Mouse (Mus musculus): ENCODE results near the gene Cdkn1b. TPM values are rescaled to one million over a fixed set of nuclear protein-coding genes. Genes with fewer than 3 reads are reported as not detected.

The Cdkn1b gene
- polyA plus RNA-seq, 1 experiment from 2014 or later = 10.3 TPM

- Histone ChIP-seq H3K4me1 (no peaks in the 10 kb centered on the region), H3K9me3 (replicated peaks) (no peaks in the 10 kb centered on the region), H3K27me3 (ENCODE audit: low read depth, poor library complexity, severe bottlenecking) (no peaks in the 10 kb centered on the region), H3K27ac (no peak overlapping the region), H3K36me3 (peaks cover 14% of the 10 kb centered on the region), H3K4me3 (no peak overlapping the region)
- DNase-seq (ENCODE audit: low spot score) = no peak
- 87% methylated on average over 6 of the region's 6 CpGs for WGBS
These were observed 25.9 kb downstream of the Cdkn1b start for GRCm38 (mm10) chr6:134946054-134946453.

GRCm38 (mm10) chr6:134946858-134947257 lies 26.7 kb downstream of the Cdkn1b start:
- peaks cover 11% of the 10 kb centered on the region; the same call in 1 of the 2 replicates for H3K36me3 ChIP-seq
- H3K27me3 ChIP-seq (ENCODE audit: low read depth, poor library complexity, severe bottlenecking) = no peaks in the 10 kb centered on the region
- 89% methylated on average over 9 of the region's 9 CpGs for WGBS
- H3K4me1 ChIP-seq = no peaks in the 10 kb centered on the region
- no peaks in the 10 kb centered on the region for H3K9me3 ChIP-seq (replicated peaks)
- H3K4me3 ChIP-seq = no peak overlapping the region
- no peak overlapping the region for H3K27ac ChIP-seq
- DNase-seq (ENCODE audit: low spot score) = no peak

GRCm38 (mm10) chr6:134947311-134948087 lies 27.3 kb downstream of the Cdkn1b start:
- H3K36me3 ChIP-seq = peaks cover 7% of the 10 kb centered on the region; the same call in 1 of the 2 replicates
- no peak overlapping the region for H3K27ac ChIP-seq
- H3K4me3 ChIP-seq = no peak overlapping the region
- DNase-seq (ENCODE audit: low spot score) = peak; percentile 71
- no peaks in the 10 kb centered on the region for H3K27me3 ChIP-seq (ENCODE audit: low read depth, poor library complexity, severe bottlenecking)
- 51% methylated on average over 13 of the region's 13 CpGs for WGBS
- H3K9me3 ChIP-seq (replicated peaks) = no peaks in the 10 kb centered on the region
- H3K4me1 ChIP-seq = no peaks in the 10 kb centered on the region

- DNase-seq (ENCODE audit: low spot score) = no peak
- Histone ChIP-seq H3K27me3 (ENCODE audit: low read depth, poor library complexity, severe bottlenecking) (no peaks in the 10 kb centered on the region), H3K27ac (no peak overlapping the region), H3K9me3 (replicated peaks) (no peaks in the 10 kb centered on the region), H3K4me1 (no peaks in the 10 kb centered on the region), H3K36me3 (peaks cover 7% of the 10 kb centered on the region; the same call in 1 of the 2 replicates), H3K4me3 (no peak overlapping the region)
- 72% methylated on average over 11 of the region's 11 CpGs for WGBS
These were observed 28.4 kb downstream of the Cdkn1b start for GRCm38 (mm10) chr6:134948522-134949061.

- Histone ChIP-seq H3K9me3 (replicated peaks) (no peaks in the 10 kb centered on the region), H3K27ac (no peak overlapping the region), H3K36me3 (peaks cover 7% of the 10 kb centered on the region; the same call in 1 of the 2 replicates), H3K27me3 (ENCODE audit: low read depth, poor library complexity, severe bottlenecking) (no peaks in the 10 kb centered on the region), H3K4me3 (no peak overlapping the region), H3K4me1 (no peaks in the 10 kb centered on the region; the same call in 1 of the 2 replicates)
- no peak for DNase-seq (ENCODE audit: low spot score)
- WGBS = 89% methylated on average over 3 of the region's 3 CpGs
These were observed 29.0 kb downstream of the Cdkn1b start for GRCm38 (mm10) chr6:134949241-134949640.

- H3K4me1 ChIP-seq = no peaks in the 10 kb centered on the region; the same call in 1 of the 2 replicates
- H3K36me3 ChIP-seq = peaks cover 5% of the 10 kb centered on the region; the same call in 1 of the 2 replicates
- no peak for DNase-seq (ENCODE audit: low spot score)
- H3K4me3 ChIP-seq = no peak overlapping the region
- H3K9me3 ChIP-seq (replicated peaks) = no peaks in the 10 kb centered on the region
- no peaks in the 10 kb centered on the region for H3K27me3 ChIP-seq (ENCODE audit: low read depth, poor library complexity, severe bottlenecking)
- no peak overlapping the region for H3K27ac ChIP-seq
- 88% methylated on average over 5 of the region's 5 CpGs for WGBS
These were observed 31.2 kb downstream of the Cdkn1b start for GRCm38 (mm10) chr6:134951364-134951763.

GRCm38 (mm10) chr6:134953976-134954375 lies 33.8 kb downstream of the Cdkn1b start:
- Histone ChIP-seq H3K27ac (no peak overlapping the region), H3K27me3 (ENCODE audit: low read depth, poor library complexity, severe bottlenecking) (no peaks in the 10 kb centered on the region), H3K4me1 (no peaks in the 10 kb centered on the region; the same call in 1 of the 2 replicates), H3K9me3 (replicated peaks) (no peaks in the 10 kb centered on the region), H3K4me3 (no peak overlapping the region), H3K36me3 (peaks cover 5% of the 10 kb centered on the region; the same call in 1 of the 2 replicates)
- no peak for DNase-seq (ENCODE audit: low spot score)
- 76% methylated on average over 11 of the region's 11 CpGs for WGBS

- H3K36me3 ChIP-seq = peaks cover 4% of the 10 kb centered on the region; the same call in 1 of the 2 replicates
- no peak for DNase-seq (ENCODE audit: low spot score)
- H3K27ac ChIP-seq = no peak overlapping the region
- 81% methylated on average over 4 of the region's 4 CpGs for WGBS
- no peaks in the 10 kb centered on the region for H3K27me3 ChIP-seq (ENCODE audit: low read depth, poor library complexity, severe bottlenecking)
- no peaks in the 10 kb centered on the region for H3K9me3 ChIP-seq (replicated peaks)
- H3K4me3 ChIP-seq = no peak overlapping the region
- H3K4me1 ChIP-seq = no peaks in the 10 kb centered on the region; the same call in 1 of the 2 replicates
These were observed 36.2 kb downstream of the Cdkn1b start for GRCm38 (mm10) chr6:134956388-134956787.

GRCm38 (mm10) chr6:134961286-134961685 lies 41.1 kb downstream of the Cdkn1b start:
- Histone ChIP-seq H3K9me3 (replicated peaks) (no peaks in the 10 kb centered on the region), H3K27ac (no peak overlapping the region), H3K4me3 (no peak overlapping the region), H3K27me3 (ENCODE audit: low read depth, poor library complexity, severe bottlenecking) (no peaks in the 10 kb centered on the region), H3K4me1 (0 out of 2 replicates have a peak, but pooled peaks cover 3% of the 10 kb centered on the region), H3K36me3 (no peaks in the 10 kb centered on the region)
- 65% methylated on average over 5 of the region's 5 CpGs for WGBS
- no peak for DNase-seq (ENCODE audit: low spot score)

- Histone ChIP-seq H3K4me1 (0 out of 2 replicates have a peak, but pooled peaks cover 3% of the 10 kb centered on the region), H3K9me3 (replicated peaks) (no peaks in the 10 kb centered on the region)
These were observed 41.8 kb downstream of the Cdkn1b start for GRCm38 (mm10) chr6:134961858-134962517.

GRCm38 (mm10) chr6:134962518-134962893 lies 42.3 kb downstream of the Cdkn1b start:
- Histone ChIP-seq H3K36me3 (no peaks in the 10 kb centered on the region), H3K27me3 (ENCODE audit: low read depth, poor library complexity, severe bottlenecking) (no peaks in the 10 kb centered on the region), H3K27ac (no peak overlapping the region), H3K4me3 (no peak overlapping the region), H3K9me3 (replicated peaks) (no peaks in the 10 kb centered on the region), H3K4me1 (0 out of 2 replicates have a peak, but pooled peaks cover 3% of the 10 kb centered on the region)
- DNase-seq (ENCODE audit: low spot score) = no peak
- WGBS = 84% methylated on average over 5 of the region's 5 CpGs

More at GRCm38 (mm10) chr6:134961858-134962517, 41.8 kb downstream of the Cdkn1b start:
- H3K27ac ChIP-seq = no peak overlapping the region
- H3K36me3 ChIP-seq = no peaks in the 10 kb centered on the region
- no peak overlapping the region for H3K4me3 ChIP-seq
- WGBS = 55% methylated on average over 9 of the region's 9 CpGs
- DNase-seq (ENCODE audit: low spot score) = no peak
- no peaks in the 10 kb centered on the region for H3K27me3 ChIP-seq (ENCODE audit: low read depth, poor library complexity, severe bottlenecking)

GRCm38 (mm10) chr6:134963910-134964309 lies 43.7 kb downstream of the Cdkn1b start:
- no peak for DNase-seq (ENCODE audit: low spot score)
- Histone ChIP-seq H3K27me3 (ENCODE audit: low read depth, poor library complexity, severe bottlenecking) (no peaks in the 10 kb centered on the region), H3K27ac (no peak overlapping the region), H3K9me3 (replicated peaks) (no peaks in the 10 kb centered on the region), H3K4me1 (0 out of 2 replicates have a peak, but pooled peaks cover 3% of the 10 kb centered on the region), H3K36me3 (no peaks in the 10 kb centered on the region), H3K4me3 (no peak overlapping the region)
- 83% methylated on average over 2 of the region's 2 CpGs for WGBS

GRCm38 (mm10) chr6:134966681-134967080 lies 46.5 kb downstream of the Cdkn1b start:
- Histone ChIP-seq H3K9me3 (replicated peaks) (no peaks in the 10 kb centered on the region), H3K27me3 (ENCODE audit: low read depth, poor library complexity, severe bottlenecking) (no peaks in the 10 kb centered on the region), H3K36me3 (no peaks in the 10 kb centered on the region), H3K4me1 (0 out of 2 replicates have a peak, but pooled peaks cover 3% of the 10 kb centered on the region), H3K27ac (no peak overlapping the region), H3K4me3 (no peak overlapping the region)
- WGBS = 88% methylated on average over 5 of the region's 5 CpGs
- DNase-seq (ENCODE audit: low spot score) = no peak

Data from limb, embryonic 10.5 days (tissue).